Mouse (Mus musculus) T-helper 17 cell (primary cell): Measurements from ENCODE around the gene Hist1h3f.
"Not testable (repeated sequence)": the region's sequence is repeated elsewhere in the genome, so short reads cannot be mapped to it uniquely, and the experiment has no call there.

ENCODE experiments used
- in situ Hi-C, 2 experiments: fragments of 300-600 bp; cut with MboI, MseI; formaldehyde crosslinking; loops; 1 replicate in 1 of 2; 2 replicates in 1 of 2; pipeline ENCODE4 v1.15.1; 2025; ENCODE audit warnings: high pct_unique_total_duplicates in 2 of 2

Hist1h3f gene

DNA sequence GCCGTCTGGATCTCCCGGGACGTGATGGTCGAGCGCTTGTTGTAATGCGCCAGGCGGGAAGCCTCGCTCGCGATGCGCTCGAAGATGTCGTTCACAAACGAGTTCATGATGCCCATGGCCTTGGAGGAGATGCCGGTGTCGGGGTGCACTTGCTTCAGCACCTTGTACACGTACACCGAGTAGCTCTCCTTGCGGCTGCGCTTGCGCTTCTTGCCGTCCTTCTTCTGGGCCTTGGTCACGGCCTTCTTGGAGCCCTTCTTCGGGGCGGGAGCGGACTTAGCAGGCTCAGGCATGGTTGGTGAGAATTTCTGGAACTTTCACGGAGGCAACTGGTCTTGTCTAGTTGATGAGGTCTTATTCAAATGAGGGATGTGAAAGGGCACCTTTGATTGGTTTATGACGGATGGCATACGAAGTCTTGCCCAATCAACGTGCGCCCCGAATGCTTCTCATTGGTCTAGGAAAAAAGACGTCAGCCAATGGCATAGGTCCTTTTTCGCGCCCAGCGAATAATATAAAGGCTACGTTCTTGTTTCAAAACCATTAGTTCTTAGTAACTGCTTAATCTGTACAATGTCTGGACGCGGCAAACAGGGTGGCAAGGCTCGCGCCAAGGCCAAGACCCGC lies 30.2 kb downstream of the Hist1h3f start, which contains the start of the genes Hist1h2bf and Hist1h2ad:
TSS of gene Hist1h2bf (minus strand) at position 299 of the 627 bp plus-strand sequence.
TSS of gene Hist1h2ad (plus strand) at position 484 of the 627 bp plus-strand sequence.
- in situ Hi-C loops, result loop anchor here (5.0 to 25.0 kb wide), 5 partner anchors 108 to 1857 kb away; partner anchors contain the start of genes Hist1h2ac (in 1 of the 2), Hist1h2ah (in 1 of the 2), Hist1h2ai (in 1 of the 2) and Hist1h2ao (in 1 of the 2)

DNA sequence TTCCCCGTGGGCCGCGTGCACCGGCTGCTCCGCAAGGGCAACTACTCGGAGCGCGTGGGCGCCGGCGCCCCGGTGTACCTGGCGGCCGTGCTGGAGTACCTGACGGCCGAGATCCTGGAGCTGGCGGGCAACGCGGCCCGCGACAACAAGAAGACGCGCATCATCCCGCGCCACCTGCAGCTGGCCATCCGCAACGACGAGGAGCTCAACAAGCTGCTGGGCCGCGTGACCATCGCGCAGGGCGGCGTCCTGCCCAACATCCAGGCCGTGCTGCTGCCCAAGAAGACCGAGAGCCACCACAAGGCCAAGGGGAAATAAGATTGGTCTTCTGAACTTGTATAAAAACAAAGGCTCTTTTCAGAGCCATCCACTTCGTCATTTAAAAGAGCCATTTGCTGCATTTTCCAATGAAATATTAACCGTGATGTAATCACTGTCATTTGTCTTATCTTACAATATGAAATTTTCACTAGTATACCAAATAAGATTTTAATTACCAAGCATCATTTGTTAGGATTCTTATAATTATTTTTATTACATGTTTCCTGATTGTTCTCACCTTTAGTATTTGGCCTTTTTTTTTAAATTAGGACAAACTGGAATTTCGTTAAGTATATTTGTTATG lies 30.8 kb downstream of the Hist1h3f start:
- in situ Hi-C loops, result loop anchor here (5.0 to 25.0 kb wide), 6 partner anchors 37 to 1857 kb away; partner anchors contain the start of genes Hist1h2ac (in 1 of the 2), Hist1h2ah (in 1 of the 2), Hist1h2ai (in 1 of the 2) and Hist1h2ao (in 1 of the 2)

DNA sequence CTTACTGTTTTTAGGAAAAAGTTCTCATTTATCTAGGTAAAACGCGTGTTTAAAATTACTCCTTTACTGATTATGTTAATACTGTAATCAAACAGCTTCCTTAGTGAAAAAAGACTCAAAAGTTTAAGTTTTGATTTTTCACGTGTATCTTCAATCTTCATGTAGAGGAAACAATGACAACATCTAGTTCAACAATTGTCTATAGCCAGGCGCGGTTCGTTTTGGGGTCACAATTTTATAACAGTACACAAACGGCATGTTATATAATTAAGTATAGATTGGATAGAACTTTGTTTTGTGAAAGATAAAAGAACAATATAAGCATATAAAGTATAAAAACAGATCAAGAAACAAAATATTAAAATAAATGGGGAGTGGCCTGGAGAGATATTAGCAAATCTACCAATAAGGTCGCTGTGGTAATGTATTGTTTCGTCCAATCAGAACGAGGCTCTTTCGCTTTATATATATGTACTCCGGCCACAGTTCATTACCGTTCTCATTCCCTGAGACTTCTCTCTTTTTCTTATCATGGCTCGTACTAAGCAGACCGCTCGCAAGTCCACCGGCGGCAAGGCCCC lies 31.5 kb downstream of the Hist1h3f start, which contains the start of gene Hist1h3d:
TSS of gene Hist1h3d (plus strand) at position 493 of the 581 bp plus-strand sequence.
- in situ Hi-C loops, result loop anchor here in 1 of 2 experiments (5.0 kb wide), 1 partner anchor 38 kb away; the partner anchor contains the start of gene Hist1h3g

DNA sequence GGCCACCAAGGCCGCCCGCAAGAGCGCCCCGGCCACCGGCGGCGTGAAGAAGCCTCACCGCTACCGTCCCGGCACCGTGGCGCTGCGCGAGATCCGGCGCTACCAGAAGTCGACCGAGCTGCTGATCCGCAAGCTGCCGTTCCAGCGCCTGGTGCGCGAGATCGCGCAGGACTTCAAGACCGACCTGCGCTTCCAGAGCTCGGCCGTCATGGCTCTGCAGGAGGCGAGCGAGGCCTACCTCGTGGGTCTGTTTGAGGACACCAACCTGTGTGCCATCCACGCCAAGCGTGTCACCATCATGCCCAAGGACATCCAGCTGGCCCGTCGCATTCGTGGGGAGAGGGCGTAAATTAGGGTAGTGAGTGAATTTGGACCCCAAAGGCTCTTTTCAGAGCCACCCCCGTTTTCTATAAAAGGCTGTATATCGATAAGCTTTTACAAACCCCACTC lies 32.0 kb downstream of the Hist1h3f start:
- in situ Hi-C loops, result loop anchor here in 1 of 2 experiments (5.0 kb wide), 1 partner anchor 39 kb away; the partner anchor contains the start of gene Hist1h3g

DNA sequence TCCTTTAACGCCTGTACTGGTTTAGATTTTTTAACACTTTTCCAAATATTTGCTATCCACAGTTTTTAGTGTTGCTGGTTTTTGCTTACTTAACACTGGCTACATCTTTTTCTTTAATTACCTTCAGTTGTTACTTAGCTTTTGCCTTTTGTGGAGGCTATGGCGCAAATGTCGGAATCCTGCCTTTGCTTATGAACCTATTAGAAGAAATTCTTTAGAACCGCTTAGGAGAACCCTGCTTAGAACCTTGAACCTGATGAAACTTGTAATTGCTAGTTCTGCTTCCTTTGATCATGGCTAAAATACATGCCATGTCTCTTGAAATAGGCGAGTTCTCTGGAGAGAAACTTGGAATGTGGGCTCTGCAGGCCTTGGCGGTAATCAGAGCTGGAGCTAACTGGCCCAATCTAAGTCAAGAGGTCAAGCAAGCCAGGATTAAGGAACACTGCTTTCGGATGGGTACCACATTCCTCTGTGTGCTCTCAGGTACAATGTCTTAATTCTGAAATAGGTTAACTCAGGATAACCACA lies 32.6 kb downstream of the Hist1h3f start:
- in situ Hi-C loops, result loop anchor here in 1 of 2 experiments (5.0 kb wide), 1 partner anchor 39 kb away; the partner anchor contains the start of gene Hist1h3g

DNA sequence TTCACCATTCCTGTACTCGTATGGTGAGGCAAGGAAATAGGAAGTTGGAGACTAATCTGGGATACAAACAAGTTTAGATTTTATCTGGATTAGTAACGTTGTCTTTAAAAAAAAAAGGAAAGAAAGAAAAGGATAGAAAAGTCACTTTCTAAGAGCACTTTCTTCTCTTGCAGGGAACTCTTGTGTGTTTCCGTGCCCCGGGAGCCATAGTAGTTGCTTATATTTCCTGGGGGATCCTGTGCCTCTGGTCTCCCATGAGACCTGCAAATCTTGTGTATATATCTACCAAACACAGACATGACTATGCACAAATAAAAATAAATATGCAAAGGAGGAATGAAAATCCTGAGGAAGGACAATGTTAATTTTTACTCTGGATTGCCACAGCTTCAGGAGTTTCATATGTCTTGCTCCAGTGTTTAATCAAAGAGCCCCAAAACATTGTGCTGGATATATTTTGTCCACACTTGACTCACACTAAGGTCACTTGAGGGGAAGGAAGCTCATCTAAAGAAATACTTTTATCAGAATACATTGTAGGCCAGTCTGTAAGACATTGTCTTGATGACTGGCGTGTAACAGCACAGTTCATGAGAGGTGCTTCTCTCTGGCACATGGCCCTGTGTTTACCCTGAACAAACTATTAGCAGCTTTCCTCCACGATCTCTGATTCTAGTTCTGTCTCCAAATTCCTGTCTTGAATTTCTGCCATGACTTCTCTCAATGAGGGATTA lies 33.2 kb downstream of the Hist1h3f start:
- in situ Hi-C loops, result loop anchor here in 1 of 2 experiments (5.0 kb wide), 1 partner anchor 40 kb away; the partner anchor contains the start of gene Hist1h3g

DNA sequence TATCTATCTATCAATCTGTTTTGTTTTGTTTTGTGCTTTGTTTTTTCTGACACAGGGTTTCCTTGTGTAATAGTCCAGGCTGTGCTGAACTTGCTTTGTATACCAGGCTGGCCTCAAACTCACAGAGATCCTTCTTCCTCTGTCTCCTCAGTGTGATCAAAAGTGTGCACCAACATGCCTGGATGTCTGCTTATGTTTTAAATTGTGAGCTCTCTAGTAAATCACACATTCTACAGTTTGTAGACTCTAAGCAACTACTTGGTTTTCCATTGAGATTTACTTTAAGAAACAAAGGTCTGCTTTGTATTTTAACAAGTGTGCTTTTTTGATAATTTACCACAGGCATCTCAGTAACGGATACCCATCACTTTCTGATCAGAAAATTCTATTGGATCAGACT lies 34.0 kb downstream of the Hist1h3f start:
- in situ Hi-C loops, result loop anchor here in 1 of 2 experiments (5.0 kb wide), 1 partner anchor 41 kb away; the partner anchor contains the start of gene Hist1h3g

DNA sequence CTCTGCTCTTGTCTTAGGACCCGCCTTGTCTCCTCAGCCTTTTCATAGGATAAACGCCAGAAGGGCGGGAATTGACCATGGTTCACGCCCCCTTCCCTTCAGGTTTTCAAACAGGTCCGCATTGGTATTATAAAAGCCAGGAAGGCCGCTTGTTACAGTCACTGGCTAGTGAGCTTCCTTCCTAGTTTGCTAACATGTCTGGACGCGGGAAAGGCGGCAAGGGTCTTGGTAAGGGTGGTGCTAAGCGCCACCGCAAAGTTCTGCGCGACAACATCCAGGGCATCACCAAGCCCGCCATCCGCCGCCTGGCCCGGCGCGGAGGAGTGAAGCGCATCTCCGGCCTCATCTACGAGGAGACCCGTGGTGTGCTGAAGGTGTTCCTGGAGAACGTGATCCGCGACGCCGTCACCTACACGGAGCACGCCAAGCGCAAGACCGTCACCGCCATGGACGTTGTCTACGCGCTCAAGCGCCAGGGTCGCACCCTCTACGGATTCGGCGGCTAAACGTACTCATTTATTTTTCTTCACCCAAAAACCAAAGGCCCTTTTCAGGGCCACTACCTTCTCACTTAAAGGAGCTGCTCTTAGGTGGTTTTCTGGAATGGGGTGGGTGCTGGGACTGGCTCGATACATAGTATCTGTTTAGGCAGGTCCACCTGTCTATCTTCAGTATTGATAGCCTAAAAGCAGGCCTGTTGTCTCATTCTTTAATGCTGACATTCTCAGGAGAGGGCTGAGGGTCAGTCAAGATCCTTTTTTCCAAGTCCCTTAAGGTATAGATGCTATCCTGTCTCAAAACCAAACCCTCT lies 37.8 kb downstream of the Hist1h3f start, which contains the start of gene Hist1h4d:
TSS of gene Hist1h4d (plus strand) at position 191 of the 811 bp plus-strand sequence.
- in situ Hi-C loops, result loop anchor here in 1 of 2 experiments (5.0 kb wide), 1 partner anchor 49 kb away; the partner anchor contains the start of genes Hist1h2af and Hist1h4h

DNA sequence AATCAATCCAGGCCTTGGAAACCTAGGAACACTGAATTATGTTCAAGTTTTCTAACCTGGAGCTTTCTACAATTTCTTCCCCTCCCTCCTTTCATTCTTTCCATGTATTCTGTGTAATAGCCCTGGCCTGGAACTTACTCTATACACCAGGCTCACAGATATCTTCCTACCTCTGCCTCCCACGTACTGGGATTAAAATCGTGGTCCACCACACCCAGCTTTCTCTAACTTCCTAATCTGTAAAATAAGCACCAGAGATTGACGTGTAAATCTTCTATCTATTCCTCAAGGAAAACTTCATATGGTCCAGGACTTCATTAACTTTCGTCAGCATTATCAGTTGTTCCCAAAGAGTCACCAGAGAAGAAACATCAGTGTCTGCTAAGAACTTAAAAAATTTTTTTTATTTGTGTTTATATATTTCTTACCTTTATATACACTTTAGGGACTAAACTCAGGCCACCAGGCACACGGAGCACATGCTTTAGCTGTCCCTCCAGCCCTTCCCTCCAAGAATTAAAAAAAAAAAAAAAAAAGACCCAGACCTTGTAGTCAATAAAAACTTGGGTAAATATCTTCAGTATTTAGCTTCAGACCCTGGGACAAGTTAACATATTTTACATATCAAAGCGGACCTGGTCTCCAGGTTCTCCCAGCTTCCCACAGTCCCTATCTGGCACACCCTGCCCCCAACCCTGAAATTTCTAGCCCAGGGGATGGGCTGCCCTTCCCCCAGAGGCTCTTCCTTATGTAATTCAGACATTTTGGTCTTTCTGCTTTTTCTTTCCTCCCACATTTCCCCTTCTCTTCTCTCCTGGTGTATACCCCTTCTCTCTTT lies 38.6 kb downstream of the Hist1h3f start:
- in situ Hi-C loops, result loop anchor here in 1 of 2 experiments (5.0 kb wide), 1 partner anchor 50 kb away; the partner anchor contains the start of genes Hist1h2af and Hist1h4h

DNA sequence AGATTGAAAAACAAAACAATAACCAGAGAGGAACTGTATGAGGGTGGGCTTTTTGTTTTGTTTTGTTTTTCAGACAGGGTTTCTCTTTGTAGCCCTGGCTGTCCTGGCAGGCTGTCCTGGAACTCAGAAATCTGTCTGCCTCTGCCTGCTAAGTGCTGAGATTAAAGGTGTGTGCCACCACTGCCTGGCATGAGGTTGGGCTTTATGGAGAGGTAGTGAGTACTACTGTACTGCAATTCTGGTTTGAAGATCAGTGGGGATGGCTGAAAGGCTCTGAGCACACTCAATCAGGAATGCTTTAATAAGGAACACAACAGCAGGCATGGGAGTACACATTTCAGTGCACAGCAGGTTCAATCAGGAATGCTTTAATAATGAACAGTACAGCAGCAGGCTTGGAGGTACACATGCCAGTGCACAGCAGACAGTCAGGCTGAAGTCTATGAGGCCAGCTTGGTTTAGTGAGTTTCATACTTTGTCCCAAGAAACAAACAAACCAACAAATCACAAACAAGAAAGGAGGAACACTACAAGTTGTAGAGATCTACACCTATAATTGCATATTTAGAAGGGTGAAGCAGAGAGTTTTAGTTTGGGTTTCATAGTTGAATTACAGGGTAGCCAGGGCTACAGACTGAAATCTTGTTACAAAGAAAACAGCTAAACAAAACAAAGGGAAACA lies 39.7 kb downstream of the Hist1h3f start:
- in situ Hi-C loops, result loop anchor here in 1 of 2 experiments (5.0 kb wide), 1 partner anchor 51 kb away; the partner anchor contains the start of genes Hist1h2af and Hist1h4h

DNA sequence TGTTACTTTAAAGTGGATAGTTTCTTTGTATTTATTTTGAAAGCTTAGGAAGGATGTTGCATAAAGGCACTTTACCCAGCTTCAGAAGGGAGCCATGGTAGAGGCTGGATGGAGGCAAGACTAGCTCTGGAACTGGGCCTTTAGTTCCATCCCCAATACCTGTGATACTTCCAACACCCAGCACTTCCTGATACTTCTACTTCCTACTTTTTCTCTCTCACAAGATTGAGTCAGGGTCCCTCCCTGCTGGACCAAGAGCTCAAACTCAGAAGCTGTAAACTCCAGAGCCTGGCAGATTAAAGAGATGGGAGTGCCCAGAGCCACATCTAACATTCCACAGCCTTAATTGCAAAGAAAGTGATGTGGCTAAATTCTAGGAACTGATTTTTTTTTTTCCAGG lies 40.5 kb downstream of the Hist1h3f start:
- in situ Hi-C loops, result loop anchor here in 1 of 2 experiments (5.0 kb wide), 1 partner anchor 52 kb away; the partner anchor contains the start of genes Hist1h2af and Hist1h4h

DNA sequence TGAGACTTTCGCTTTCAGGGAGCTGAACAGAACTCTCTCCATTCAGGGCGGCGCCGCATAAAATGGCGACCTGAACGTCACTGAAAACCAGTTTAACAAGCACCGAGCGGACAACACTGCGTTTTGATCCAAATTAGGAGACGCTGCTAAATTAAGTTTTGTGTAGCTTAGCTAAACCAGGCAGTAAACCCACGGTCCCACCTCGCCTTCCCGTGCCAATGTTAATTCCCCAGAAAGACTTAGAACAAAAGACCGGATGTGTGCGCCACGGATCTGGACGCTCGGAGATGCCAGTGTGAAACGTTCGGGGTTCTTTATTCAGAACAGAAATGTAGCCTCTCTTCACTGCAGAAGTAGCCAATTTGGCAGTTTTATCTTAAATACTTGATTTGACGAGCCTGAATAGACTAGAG lies 41.2 kb downstream of the Hist1h3f start:
- in situ Hi-C loops, result no loop called here

DNA sequence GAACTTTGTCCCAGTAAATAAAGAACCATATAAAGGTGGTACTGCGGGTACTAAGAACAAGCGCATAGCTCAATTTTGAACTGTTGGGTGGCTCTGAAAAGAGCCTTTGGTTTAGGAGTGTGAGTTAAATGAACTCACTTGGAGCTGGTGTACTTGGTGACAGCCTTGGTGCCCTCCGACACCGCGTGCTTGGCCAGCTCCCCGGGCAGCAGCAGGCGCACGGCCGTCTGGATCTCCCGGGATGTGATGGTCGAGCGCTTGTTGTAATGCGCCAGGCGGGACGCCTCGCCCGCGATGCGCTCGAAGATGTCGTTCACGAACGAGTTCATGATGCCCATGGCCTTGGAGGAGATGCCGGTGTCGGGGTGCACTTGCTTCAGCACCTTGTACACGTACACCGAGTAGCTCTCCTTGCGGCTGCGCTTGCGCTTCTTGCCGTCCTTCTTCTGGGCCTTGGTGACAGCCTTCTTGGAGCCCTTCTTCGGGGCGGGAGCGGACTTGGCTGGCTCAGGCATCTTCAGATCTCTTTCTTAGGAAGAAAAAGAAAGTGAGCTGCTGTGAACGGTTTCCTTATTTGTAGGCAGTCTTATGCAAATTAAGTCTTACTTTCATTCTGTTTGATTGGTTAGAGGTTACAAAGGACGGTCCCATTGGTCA lies 41.7 kb downstream of the Hist1h3f start:
- in situ Hi-C loops, result not testable (repeated sequence)

DNA sequence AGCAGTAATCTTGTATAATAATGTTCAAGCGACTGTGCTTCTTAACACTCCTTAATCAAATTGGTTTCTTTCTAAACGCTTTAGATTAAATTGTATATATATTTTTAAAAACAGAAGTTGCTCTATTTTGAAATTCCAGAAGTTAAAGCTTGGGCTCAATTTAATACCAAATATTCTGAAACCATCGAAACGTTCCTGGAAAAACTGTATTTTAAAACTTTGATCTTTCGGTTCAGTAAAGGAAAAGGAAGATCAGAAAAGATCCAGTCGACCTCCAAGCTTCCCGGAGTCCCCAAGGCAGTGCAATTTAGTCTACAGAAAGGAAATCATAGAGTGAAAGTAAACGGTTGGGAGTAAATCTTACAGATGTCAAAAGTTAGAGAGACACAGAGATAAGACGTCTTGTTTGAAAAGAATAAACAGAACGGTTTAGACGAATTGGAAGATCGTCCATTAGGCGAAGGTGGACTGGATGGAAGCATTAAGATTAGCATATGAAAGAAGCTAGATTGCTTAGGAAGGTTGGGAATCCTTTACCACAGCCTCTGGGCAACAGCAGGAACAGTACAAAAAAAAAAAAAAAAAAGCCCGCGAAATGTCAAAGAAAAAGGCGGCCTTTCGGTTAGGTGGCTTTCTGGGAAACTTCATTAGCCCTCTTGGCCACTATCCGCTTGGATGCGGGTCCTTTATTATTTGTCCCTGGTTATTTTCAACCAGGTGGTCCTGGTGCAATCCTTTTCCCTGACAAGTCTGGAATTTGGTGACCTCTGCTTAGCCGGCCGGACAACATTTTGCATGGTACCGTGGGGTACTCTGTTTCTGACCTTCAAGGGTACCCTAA lies 42.5 kb downstream of the Hist1h3f start:
- in situ Hi-C loops, result no loop called here

DNA sequence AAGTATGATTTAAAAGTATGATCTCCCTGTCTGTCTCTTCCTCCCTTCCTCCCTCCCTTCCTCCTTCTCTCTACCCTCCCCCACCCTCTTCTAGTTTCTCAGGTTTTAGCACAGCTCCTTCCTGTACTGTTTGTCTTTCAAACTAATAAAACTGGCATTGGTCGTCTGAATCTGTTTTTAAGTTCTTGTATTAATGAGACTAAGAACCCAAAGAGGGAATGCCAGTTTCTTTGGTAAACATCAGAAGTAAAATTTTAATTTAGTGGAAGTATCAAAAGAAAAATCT lies 43.0 kb downstream of the Hist1h3f start:
- in situ Hi-C loops, result no loop called here

DNA sequence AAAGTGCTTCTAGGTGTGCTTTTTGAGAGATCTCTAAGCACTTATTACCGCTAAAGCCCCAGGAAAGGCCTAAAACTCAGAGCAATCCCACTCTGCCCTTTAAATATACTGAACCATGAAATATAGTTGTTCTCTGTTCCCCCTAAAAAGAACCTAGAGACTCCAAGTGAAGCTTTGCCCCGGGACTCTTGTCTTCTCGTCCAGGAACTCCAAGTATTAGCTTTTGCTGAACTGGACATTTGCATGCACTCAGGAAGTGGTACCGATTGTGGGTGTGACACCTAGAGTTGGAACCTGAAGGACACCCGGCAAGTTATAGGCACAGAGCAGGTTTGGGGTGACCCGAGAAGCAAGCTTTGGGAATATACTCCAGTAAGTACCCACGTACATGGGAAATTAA lies 47.4 kb downstream of the Hist1h3f start:
- in situ Hi-C loops, result no loop called here
